Mouse (Mus musculus) right cerebral cortex, adult 2 months (tissue): ENCODE measurements around the gene Samd4.
A peak's percentile ranks its signal among the peaks of the same experiment; 100 is the strongest.

Experiments
- DNase-seq, 2 experiments: peaks; one replicate each; pipeline ENCODE4 v3.0.0; 2021 to 2022; ENCODE audit warnings: low spot score in 2 of 2

The Samd4 gene

GRCm38 (mm10) chr14:46999321-47000025 is 116.8 kb downstream of the Samd4 start:
- DNase-seq: peak in 1 of 2 experiments; percentile 11

GRCm38 (mm10) chr14:47000096-47000736 is 117.6 kb downstream of the Samd4 start:
- no peak for DNase-seq

GRCm38 (mm10) chr14:47000786-47001761 is 118.4 kb downstream of the Samd4 start:
- no peak for DNase-seq

- DNase-seq: peak; percentile 41 to 45
These were observed 121.5 kb downstream of the Samd4 start for GRCm38 (mm10) chr14:47004161-47004560.

- peak; percentile 67 to 73 for DNase-seq
These were observed 128.8 kb downstream of the Samd4 start for GRCm38 (mm10) chr14:47011171-47012139.

GRCm38 (mm10) chr14:47015618-47016017 is 133.0 kb downstream of the Samd4 start:
- DNase-seq: no peak

- DNase-seq: no peak
These were observed 135.0 kb downstream of the Samd4 start for GRCm38 (mm10) chr14:47017658-47018057.

GRCm38 (mm10) chr14:47020886-47021285 is 138.2 kb downstream of the Samd4 start:
- DNase-seq: no peak

GRCm38 (mm10) chr14:47023529-47023928 is 140.9 kb downstream of the Samd4 start:
- no peak for DNase-seq

- no peak for DNase-seq
These were observed 144.9 kb downstream of the Samd4 start for GRCm38 (mm10) chr14:47027431-47028118.

- DNase-seq: no peak
These were observed 148.9 kb downstream of the Samd4 start for GRCm38 (mm10) chr14:47031542-47031941.

GRCm38 (mm10) chr14:47032140-47032539 is 149.5 kb downstream of the Samd4 start:
- DNase-seq: no peak

GRCm38 (mm10) chr14:47033423-47033822 is 150.8 kb downstream of the Samd4 start:
- no peak for DNase-seq

GRCm38 (mm10) chr14:47041699-47042098 is 159.0 kb downstream of the Samd4 start:
- no peak for DNase-seq

- DNase-seq: no peak
These were observed 166.4 kb downstream of the Samd4 start for GRCm38 (mm10) chr14:47049051-47049450.

GRCm38 (mm10) chr14:47051743-47052610 is 169.3 kb downstream of the Samd4 start:
- no peak for DNase-seq

- DNase-seq: no peak
These were observed 170.4 kb downstream of the Samd4 start for GRCm38 (mm10) chr14:47053101-47053500.

- no peak for DNase-seq
These were observed 171.2 kb downstream of the Samd4 start for GRCm38 (mm10) chr14:47053824-47054223.

GRCm38 (mm10) chr14:47058969-47059368 is 176.3 kb downstream of the Samd4 start:
- DNase-seq: no peak
